Mouse (Mus musculus) liver, adult 2 months (tissue): ENCODE measurements around the gene Frem2.

Experiments
- CTCF ChIP-seq: fragments of 200-500 bp; IDR thresholded peaks from 2 replicates; pipeline ENCODE4 v1.5.1; 2011; ENCODE audit warnings: low read depth, low read length, control low read depth
- POLR2A ChIP-seq: fragments of 200-500 bp; IDR thresholded peaks from 2 replicates; pipeline ENCODE4 v1.6.1; 2011; ENCODE audit warnings: low read length, control low read depth; ENCODE audit not compliant: insufficient read depth; ENCODE audit errors: extremely low read depth

DNA sequence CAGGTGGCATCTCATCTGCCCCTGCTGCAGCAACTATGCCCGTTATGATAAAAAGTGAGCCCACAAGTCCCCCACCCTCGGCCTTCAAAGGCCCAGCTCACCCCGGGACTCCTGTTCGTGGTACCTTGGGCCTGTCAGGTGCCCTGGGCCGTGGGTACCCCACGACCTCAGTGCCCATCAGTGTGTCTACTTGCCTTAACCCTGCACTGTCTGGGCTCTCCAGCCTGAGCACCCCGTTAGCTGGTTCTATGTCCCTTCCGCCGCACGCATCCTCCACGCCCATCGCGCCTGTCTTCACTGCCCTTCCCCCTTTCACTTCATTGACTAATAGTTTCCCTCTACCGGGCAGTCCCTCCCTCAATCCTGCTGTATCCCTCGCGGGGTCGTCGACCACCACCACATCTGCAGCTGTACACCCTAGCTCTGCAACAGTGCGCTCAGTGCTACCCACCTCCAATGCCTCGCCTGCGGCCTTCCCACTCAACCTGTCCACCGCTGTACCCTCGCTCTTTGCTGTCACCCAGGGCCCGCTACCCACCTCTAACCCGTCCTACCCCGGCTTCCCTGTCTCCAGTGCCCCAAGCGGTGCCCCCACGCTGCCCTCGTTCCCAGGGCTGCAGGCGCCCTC lies 178.6 kb downstream of the Frem2 start:
- TF ChIP-seq CTCF (no peak), POLR2A (no peak)
